Mouse (Mus musculus): ENCODE results near the gene Gm28079. TPM values are rescaled to one million over a fixed set of nuclear protein-coding genes. Genes with fewer than 3 reads are reported as not detected.

Gene Gm28079
- not detected in 2 replicates for polyA plus RNA-seq (2012; ENCODE audit: low replicate concordance)

DNA sequence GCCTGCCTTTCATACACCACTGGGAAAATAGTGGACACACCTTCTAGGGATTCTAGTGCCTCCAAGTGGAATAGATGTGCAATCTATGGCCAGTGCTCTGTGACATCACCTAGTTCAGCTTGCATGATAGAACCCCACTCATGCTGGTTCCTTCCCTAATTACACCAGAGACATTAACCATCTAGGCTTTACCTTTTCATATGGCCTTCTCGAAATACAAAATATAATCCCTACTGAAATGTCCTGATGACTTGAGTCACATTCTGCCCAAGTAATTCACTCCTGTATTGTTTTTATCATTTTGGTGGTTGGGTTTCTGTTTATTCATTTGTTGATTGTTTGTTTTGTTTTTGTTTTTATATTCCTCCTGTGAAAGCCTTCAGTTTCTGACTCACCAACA lies at the start of gene Gm28079:
Gene Gm28079 (minus strand): TSS at position 101 of the 400 bp plus-strand sequence.

